Mouse (Mus musculus) embryonic facial prominence, embryonic 10.5 days (tissue): ENCODE measurements around the gene Tspan6. TPM values are rescaled to one million over a fixed set of nuclear protein-coding genes. Genes with fewer than 3 reads are reported as not detected.

Experiments
- DNase-seq: peaks from one replicate; pipeline ENCODE4 v3.0.0-alpha.2; 2017; ENCODE audit warnings: low spot score
- H3K27ac ChIP-seq: fragments of 300-500 bp; sonication (generic); replicated peaks from 2 replicates; pipeline ENCODE4 v1.5.1; 2016; ENCODE audit warnings: mild to moderate bottlenecking
- H3K27me3 ChIP-seq: fragments of 300-500 bp; sonication (generic); replicated peaks from 2 replicates; pipeline ENCODE4 v1.6.1; 2016; ENCODE audit warnings: low read depth, mild to moderate bottlenecking; ENCODE audit not compliant: poor library complexity, severe bottlenecking
- H3K36me3 ChIP-seq: fragments of 300-500 bp; sonication (generic); replicated peaks from 2 replicates; pipeline ENCODE4 v1.6.1; 2016; ENCODE audit warnings: mild to moderate bottlenecking, moderate library complexity
- H3K4me1 ChIP-seq: fragments of 300-500 bp; sonication (generic); 2 replicates; pipeline ENCODE4 v1.6.1; 2016
- H3K4me3 ChIP-seq: fragments of 300-500 bp; sonication (generic); 2 replicates; pipeline ENCODE4 v1.5.1; 2016; ENCODE audit warnings: mild to moderate bottlenecking, moderate library complexity
- H3K9me3 ChIP-seq: fragments of 300-500 bp; sonication (generic); 2 replicates; pipeline ENCODE4 v1.6.1; 2016; ENCODE audit warnings: mild to moderate bottlenecking
- WGBS: fragments of 180-500 bp; shearing (Covaris S2); methylation state at CpG from one replicate; pipeline ENCODE4 v1.1.7; 2016; 5-methylcytosine and 5-hydroxymethylcytosine counted together
- polyA plus RNA-seq: library from polyadenylated mRNA; unstranded; fragments of >200 nt; fragmentation: Nextera tagmentation; extraction: Ambion mirVana; gene quantifications from 2 replicates; pipeline ENCODE4 v1.2.1, GENCODE M21; 2016

The Tspan6 gene
- polyA plus RNA-seq, result 198 and 205 TPM in 2 replicates

DNA sequence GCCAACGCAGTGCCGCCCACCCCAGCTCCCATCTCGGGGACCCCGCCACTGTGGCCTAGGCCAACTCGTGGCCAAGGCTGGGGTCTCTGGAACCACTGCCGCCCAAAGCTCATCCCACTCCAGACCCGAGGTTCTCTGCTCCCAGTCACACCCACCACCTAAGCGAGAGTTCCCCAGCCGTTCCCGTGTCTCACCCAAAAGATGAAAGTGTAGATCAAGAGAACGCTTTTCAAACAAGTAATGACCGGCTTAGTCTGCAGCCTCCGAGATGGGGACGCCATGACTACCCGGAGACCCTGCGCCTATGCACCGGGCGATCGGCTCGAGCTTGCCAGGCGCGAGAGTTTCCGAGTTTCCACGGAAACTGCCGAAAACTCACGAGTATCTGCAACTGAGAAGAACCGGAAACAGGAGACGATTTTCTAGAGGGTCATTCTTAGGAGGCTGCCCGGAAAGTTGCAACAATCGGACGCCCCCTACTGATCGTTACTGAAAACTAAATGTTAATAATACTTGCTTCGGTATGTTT lies at the start of gene Tspan6:
Gene Tspan6 (minus strand): TSS at position 416 of the 529 bp plus-strand sequence.
- Histone ChIP-seq H3K36me3 (peaks cover 30% of the 10 kb centered on the region), H3K27me3 (peaks cover 10% of the 10 kb centered on the region), H3K27ac (peak within 1 kb of the TSS; percentile 92), H3K9me3 (no peaks in the 10 kb centered on the region), H3K4me1 (no peaks in the 10 kb centered on the region), H3K4me3 (peak within 1 kb of the TSS; percentile 66)
- peak; percentile 86 for DNase-seq
- WGBS, result 21% methylated on average over 33 of the region's 33 CpGs

DNA sequence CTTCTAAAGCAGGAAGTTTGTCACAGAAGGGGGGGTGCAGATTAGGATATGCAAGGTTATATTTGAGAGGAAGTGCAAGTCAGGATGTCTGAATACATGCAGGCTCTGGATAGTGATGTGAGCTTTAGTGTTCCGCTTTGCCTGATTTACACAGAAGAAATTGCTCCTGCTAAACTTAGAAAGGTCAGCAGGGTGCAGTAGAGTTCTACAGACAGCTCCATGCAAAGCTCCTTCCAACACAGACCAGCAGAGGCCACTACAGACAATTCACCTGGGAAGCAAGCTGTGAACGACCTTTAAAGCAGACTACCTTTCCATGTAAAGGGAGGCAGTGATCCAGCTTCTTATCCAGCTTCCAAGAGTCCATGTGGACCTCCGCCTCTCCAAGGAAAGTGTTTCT lies 49.2 kb upstream of the Tspan6 start:
- H3K9me3 ChIP-seq, result no peaks in the 10 kb centered on the region
- 36% methylated on average over 3 of the region's 3 CpGs for whole genome bisulfite sequencing
- H3K27me3 ChIP-seq, result peaks cover 66% of the 10 kb centered on the region
- H3K36me3 ChIP-seq, result no peaks in the 10 kb centered on the region
- no peak overlapping the region for H3K4me3 ChIP-seq
- H3K4me1 ChIP-seq, result no peaks in the 10 kb centered on the region
- DNase-seq, result peak; percentile 42
- H3K27ac ChIP-seq, result no peak overlapping the region

DNA sequence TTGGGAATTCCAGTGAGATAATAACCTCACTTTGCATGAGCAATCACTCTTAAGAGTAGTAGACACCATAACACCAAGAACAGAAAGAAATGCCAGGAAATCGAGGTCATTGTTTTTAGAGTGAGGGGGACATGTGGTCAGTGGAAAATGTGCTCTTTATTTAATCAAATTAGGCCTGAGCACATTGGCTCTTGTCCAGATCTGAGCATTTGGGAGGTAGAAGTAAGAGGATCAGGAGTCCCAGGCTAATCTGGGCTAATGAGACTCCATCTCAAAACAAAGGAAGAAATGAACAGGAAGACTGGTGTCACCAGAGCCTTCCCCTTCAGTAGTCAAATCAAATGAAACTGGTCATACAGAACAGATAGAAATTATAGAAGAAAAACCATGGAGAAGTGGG lies 41.3 kb upstream of the Tspan6 start:
- Histone ChIP-seq H3K4me1 (no peaks in the 10 kb centered on the region), H3K27ac (no peak overlapping the region), H3K36me3 (no peaks in the 10 kb centered on the region), H3K4me3 (no peak overlapping the region), H3K27me3 (peaks cover 76% of the 10 kb centered on the region), H3K9me3 (no peaks in the 10 kb centered on the region)
- no peak for DNase-seq
- WGBS, result 57% methylated on average over 1 of the region's 1 CpGs

DNA sequence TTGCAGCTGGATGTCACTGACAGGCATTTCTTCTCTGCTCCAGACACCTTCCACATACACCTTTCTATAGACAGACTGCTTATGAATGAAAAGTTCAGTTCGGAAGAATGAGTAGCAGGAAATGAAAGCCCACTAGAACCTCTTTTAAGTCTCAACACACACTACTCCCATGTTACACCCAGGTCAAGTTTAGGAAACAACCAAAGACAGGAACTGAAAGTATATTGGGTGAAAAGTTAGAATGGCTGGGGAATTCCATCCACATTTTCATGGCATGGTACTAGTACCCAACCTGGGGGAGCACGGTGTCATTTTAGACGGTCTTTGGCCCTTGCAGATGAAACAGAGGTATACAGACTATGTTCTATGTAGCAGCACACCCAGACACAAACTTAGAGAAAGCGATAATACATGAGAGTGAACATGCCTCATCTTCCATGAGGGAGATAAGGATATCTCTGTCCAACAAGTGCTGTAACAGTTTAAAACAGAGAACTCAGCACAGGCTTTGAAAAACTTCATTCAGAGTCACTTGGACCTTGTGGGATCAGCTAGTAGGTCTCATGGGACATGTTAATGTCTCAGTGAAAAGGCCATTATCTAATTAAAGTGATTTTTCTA lies 38.5 kb upstream of the Tspan6 start:
- Histone ChIP-seq H3K27me3 (peaks cover 74% of the 10 kb centered on the region), H3K27ac (no peak overlapping the region), H3K4me1 (no peaks in the 10 kb centered on the region), H3K36me3 (no peaks in the 10 kb centered on the region), H3K4me3 (no peak overlapping the region), H3K9me3 (no peaks in the 10 kb centered on the region)
- DNase-seq, result no peak
- 90% methylated on average over 4 of the region's 4 CpGs for WGBS

DNA sequence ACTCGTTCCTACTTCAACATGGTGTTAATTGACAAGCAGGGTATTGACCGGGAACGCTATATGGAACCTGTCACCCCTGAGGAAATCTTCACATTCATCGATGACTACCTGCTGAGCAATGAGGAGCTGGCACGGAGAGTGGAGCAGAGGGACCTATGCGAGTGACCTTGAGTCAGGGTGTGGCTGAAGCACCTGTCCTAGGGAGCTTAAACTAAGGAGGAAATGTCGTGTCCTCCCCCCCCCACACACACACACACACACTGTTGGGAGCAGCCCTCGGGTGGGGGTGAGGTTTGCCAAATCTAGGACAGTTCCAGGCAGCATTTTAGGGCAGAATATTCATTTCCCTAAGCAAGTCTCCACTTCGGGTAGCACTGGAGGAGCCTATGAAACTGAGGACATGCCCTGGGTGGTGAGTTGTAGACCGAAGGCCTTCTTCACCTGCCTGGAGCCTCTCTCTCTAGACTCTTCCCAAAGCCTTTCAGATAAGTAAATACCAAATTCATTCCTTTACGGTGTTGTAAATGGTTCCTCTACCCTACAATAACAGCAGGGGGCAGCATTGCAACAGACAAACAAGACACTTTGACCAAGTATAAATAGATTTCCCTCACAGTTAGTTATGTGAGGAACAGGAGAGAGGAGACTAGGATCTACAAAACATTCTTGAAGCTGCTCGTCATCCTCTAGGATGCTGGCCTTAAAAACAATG lies 33.2 kb upstream of the Tspan6 start:
- WGBS, result 66% methylated on average over 12 of the region's 12 CpGs
- H3K27ac ChIP-seq, result no peak overlapping the region
- H3K36me3 ChIP-seq, result no peaks in the 10 kb centered on the region
- H3K4me3 ChIP-seq, result no peak overlapping the region
- no peaks in the 10 kb centered on the region for H3K9me3 ChIP-seq
- H3K4me1 ChIP-seq, result no peaks in the 10 kb centered on the region
- peaks cover 75% of the 10 kb centered on the region for H3K27me3 ChIP-seq
- DNase-seq, result peak; percentile 10

DNA sequence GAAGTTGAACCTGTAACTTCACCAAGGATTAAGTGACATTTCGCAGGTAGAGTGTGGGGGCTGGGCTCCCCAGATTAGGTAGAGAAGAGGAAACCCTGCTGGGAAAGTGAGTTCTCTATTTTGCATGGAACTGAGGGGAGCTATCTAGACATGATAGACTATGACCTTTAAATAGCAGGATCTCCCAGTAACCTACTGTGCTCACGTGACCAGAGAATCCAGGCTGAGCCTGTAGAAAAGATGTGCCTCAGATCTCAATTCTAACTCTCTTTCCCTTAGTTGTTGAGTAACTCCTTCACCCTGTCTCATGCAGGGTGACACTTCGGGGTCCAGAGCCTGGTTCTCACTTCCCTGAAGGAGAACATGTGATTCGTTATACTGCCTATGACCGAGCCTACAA lies 28.5 kb upstream of the Tspan6 start:
- peaks cover 66% of the 10 kb centered on the region for H3K27me3 ChIP-seq
- WGBS, result 78% methylated on average over 5 of the region's 5 CpGs

DNA sequence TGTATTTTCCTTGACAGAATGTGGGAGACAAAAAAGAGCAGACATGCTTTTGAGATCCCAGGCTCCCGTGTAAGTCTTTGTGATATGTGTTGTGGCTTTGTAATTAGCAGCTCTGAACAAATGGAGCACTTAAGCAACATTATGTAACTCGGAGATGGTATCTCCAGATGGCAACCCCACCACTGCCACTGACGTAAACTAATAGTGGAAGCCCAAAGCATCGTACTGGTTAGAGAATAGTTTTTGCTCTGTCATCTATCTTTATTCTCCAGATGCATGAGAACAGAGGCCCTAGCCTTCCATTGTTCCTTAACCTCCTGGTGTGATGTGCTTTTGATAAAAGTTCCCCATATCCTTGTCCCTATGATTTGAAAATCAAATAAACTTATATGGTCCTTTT lies 23.0 kb upstream of the Tspan6 start:
- Histone ChIP-seq H3K36me3 (no peaks in the 10 kb centered on the region), H3K27me3 (peaks cover 66% of the 10 kb centered on the region), H3K9me3 (no peaks in the 10 kb centered on the region), H3K27ac (no peak overlapping the region), H3K4me1 (no peaks in the 10 kb centered on the region), H3K4me3 (no peak overlapping the region)
- WGBS, result 75% methylated on average over 4 of the region's 4 CpGs
- DNase-seq, result no peak

More for the DNA sequence above, 28.5 kb upstream of the Tspan6 start:
- no peaks in the 10 kb centered on the region for H3K9me3 ChIP-seq
- no peak for DNase-seq
- no peak overlapping the region for H3K27ac ChIP-seq
- H3K36me3 ChIP-seq, result no peaks in the 10 kb centered on the region
- no peak overlapping the region for H3K4me3 ChIP-seq
- H3K4me1 ChIP-seq, result no peaks in the 10 kb centered on the region

DNA sequence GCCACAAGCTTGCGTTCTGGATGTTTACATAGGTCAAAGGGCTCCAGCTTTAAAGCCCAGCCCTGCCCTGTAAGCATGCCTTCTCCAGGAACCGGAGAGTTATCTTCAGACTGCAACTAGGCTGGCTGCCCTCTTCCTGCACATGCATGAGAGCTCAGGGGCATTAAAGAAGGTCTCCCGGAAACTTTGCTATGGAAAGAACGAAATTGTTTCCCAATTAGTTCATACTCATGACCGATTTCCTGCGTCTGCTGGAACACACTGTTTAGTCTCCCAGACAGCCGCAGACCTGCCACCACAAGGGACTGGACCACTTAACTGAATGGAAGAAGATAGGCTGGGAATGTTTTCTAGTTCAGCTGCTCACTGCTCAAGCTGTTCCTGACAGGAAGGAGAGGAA lies 16.0 kb upstream of the Tspan6 start:
- Histone ChIP-seq H3K4me1 (peaks cover 9% of the 10 kb centered on the region; the same call in 1 of the 2 replicates), H3K27me3 (peaks cover 96% of the 10 kb centered on the region), H3K9me3 (no peaks in the 10 kb centered on the region), H3K36me3 (no peaks in the 10 kb centered on the region), H3K27ac (0 out of 2 replicates have a peak overlapping the region, but pooled peaks have one; percentile 24), H3K4me3 (no peak overlapping the region)
- DNase-seq, result no peak
- 51% methylated on average over 7 of the region's 7 CpGs for WGBS

DNA sequence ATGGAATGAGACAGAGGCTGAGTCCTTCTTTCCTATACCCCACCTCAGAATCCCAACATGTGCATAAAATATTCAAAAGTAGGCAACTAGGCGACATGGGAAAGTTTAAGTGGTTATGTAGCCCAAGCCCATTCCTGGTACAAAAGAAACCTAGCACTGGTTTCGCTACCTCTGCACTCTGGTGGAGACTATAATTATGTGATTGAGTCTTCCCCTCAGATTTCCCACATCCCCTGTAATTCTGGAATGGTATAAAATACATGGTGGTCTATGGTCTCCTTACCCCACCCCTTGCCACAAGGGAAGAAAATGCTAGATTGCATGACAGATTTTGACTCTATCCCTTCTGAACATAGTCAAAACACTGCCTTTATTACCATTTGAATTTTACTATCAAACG lies 14.8 kb upstream of the Tspan6 start:
- 82% methylated on average over 3 of the region's 3 CpGs for WGBS
- Histone ChIP-seq H3K4me3 (no peak overlapping the region), H3K9me3 (no peaks in the 10 kb centered on the region), H3K4me1 (peaks cover 12% of the 10 kb centered on the region; the same call in 1 of the 2 replicates), H3K27ac (no peak overlapping the region), H3K27me3 (peaks cover 90% of the 10 kb centered on the region), H3K36me3 (no peaks in the 10 kb centered on the region)
- no peak for DNase-seq

DNA sequence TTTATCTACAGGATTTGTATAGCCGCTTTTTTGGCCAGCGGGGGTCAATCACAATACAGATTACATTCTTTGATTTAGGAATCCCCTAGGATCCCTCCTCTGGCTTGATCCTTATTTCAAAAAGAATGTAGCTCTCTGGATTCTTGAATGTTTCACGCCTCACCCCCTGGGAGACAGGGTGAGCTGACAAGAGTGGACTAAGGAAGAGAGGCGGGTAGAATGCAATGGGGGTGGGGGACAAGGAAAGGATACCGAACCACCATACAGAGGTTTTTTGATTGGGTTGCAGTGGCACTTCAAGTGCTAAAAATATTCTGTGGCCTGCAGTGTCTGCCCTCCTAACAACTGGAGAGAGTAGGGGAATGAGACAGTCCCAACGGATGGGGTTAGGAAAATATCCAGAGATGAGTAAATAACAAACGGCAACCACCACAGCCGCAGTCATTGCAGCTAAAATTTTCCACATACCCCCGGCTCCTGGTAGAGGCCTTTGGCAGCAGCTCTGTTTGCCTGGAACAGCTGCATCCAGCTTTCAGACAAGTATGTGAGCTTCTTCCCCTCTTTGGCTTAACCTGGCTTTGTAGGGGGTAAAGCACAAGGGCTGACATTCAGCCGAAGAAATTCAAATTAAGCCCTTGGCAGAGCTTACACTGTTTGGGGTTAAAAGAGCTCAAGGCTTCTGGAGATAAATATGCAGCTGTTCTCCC lies 13.3 kb upstream of the Tspan6 start:
- Histone ChIP-seq H3K27me3 (peaks cover 77% of the 10 kb centered on the region), H3K9me3 (no peaks in the 10 kb centered on the region), H3K36me3 (no peaks in the 10 kb centered on the region), H3K4me3 (no peak overlapping the region), H3K27ac (no peak overlapping the region), H3K4me1 (peaks cover 12% of the 10 kb centered on the region; the same call in 1 of the 2 replicates)
- 33% methylated on average over 10 of the region's 10 CpGs for WGBS
- DNase-seq, result no peak

DNA sequence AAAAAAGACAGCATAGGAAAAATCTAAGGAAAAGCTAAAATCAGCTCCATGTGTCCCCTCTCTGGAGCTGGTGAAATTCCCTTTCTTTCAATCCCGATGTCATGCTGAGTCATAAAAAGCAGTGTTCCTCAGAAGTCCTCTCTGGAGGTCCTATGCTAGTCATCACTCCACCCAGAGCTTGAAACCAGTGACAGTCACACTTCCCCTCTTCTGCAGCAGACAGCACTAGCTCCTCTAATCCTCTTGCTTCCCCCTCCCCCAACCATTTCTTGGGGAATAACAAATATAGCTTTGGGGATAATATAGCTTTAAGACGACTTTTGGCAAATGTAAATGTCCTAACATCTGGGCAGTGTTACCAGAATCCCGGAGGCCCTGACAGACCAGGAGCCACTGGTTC lies 10.0 kb upstream of the Tspan6 start, which contains the start of gene Srpx2:
Gene Srpx2 (plus strand): TSS at position 166 of the 400 bp plus-strand sequence.
- H3K4me3 ChIP-seq, result no peak within 1 kb of the TSS
- H3K27me3 ChIP-seq, result peaks cover 45% of the 10 kb centered on the region
- 35% methylated on average over 3 of the region's 3 CpGs for WGBS
- DNase-seq, result no peak
- 0 out of 2 replicates have a peak, but pooled peaks cover 4% of the 10 kb centered on the region for H3K4me1 ChIP-seq
- H3K27ac ChIP-seq, result no peak within 1 kb of the TSS
- no peaks in the 10 kb centered on the region for H3K9me3 ChIP-seq
- H3K36me3 ChIP-seq, result no peaks in the 10 kb centered on the region

DNA sequence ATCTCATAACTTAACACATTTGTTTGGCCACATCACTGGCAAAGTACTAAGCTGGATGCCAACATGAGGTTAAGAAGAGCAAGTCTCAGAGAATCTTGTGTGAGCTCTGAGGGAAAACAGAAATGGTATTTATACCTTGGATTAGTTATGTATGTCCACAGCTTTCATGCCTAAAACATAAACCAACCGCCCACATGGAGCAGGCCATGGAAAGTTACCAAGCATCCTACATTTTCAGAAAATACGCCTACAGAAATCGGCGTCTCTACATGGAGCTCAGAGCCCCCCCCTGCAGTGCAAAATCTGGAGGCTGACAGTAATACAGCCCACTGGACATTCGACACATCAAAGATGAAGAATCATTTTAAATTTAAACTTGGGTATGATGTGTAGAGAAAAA lies 10.1 kb downstream of the Tspan6 start:
- peaks cover 31% of the 10 kb centered on the region for H3K36me3 ChIP-seq
- WGBS, result 91% methylated on average over 5 of the region's 5 CpGs
- no peaks in the 10 kb centered on the region for H3K4me1 ChIP-seq
- no peaks in the 10 kb centered on the region for H3K9me3 ChIP-seq
- H3K4me3 ChIP-seq, result no peak overlapping the region
- H3K27ac ChIP-seq, result no peak overlapping the region
- H3K27me3 ChIP-seq, result no peaks in the 10 kb centered on the region; the same call in 1 of the 2 replicates
- no peak for DNase-seq
